8 mouse cellular contexts compared by ENCODE assay signal in genomic region chrX:103980036-103980435, GRCm38 (mm10). TPM values are rescaled to one million over a fixed set of nuclear protein-coding genes. Genes with fewer than 3 reads are reported as not detected.
DNase-seq lines count a peak whose midpoint lies in the region; ATAC-seq and TF ChIP-seq lines count a peak whose summit lies in the region.

No protein-coding gene starts in this region.

- in situ Hi-C loops in CH12.LX (cut with MboI; ENCODE audit: low pct_ligation_motif_present, low pct_unique_long_range_greater_than_20kb, low sequenced_read_pairs) = loop anchor here (25.0 kb wide), 1 partner anchor 493 kb away; no protein-coding TSS in a partner anchor

- intact Hi-C loops in gastrocnemius, postnatal 14 days (cut with DNase I; ENCODE audit: low total_unique reads) = no loop called here

- WGBS in heart, postnatal 0 days = 21% methylated on average over 12 of the region's 12 CpGs
- WGBS in midbrain, embryonic 12.5 days = 26% methylated on average over 12 of the region's 12 CpGs

- TF ChIP-seq CTCF in CH12.LX (conservative IDR thresholded peaks at IDR 0.05 in 1 of 2, IDR thresholded peaks at IDR 0.05 in 1 of 2; ENCODE audit: low read depth in 2 of 2, low read length in 2 of 2) = no peak
- TF ChIP-seq CTCF in heart, postnatal 0 days (IDR thresholded peaks at IDR 0.05; ENCODE audit: low read depth) = no peak

- peak overlapping the region; percentile 50; the same call in 1 of the 2 replicates for H3K4me2 ChIP-seq in CH12.LX (ENCODE audit: insufficient read depth, low read depth, poor library complexity, severe bottlenecking)
- H3K4me2 ChIP-seq in heart, postnatal 0 days (ENCODE audit: low read depth, low read length) = peak overlapping the region; percentile 62
- H3K4me2 ChIP-seq in midbrain, embryonic 12.5 days (replicated peaks) = peak overlapping the region; percentile 55

- peaks cover 24% of the 10 kb centered on the region for H3K79me2 ChIP-seq in CH12.LX (replicated peaks; ENCODE audit: control insufficient read depth, extremely low read depth, insufficient read depth, poor library complexity, severe bottlenecking)

- H3K9ac ChIP-seq in CH12.LX (ENCODE audit: insufficient read depth, low read depth) = peak overlapping the region; percentile 92
- peak overlapping the region; percentile 95 for H3K9ac ChIP-seq in heart, postnatal 0 days (replicated peaks; ENCODE audit: low read depth, low read length)
- H3K9ac ChIP-seq in midbrain, embryonic 12.5 days (replicated peaks) = peak overlapping the region; percentile 77

- no peaks in the 10 kb centered on the region for H3K27me3 ChIP-seq in CH12.LX (replicated peaks)
- H3K27me3 ChIP-seq in heart, postnatal 0 days (ENCODE audit: control insufficient read depth, insufficient read depth, low read length) = no peaks in the 10 kb centered on the region
- H3K27me3 ChIP-seq in midbrain, embryonic 12.5 days = peaks cover 38% of the 10 kb centered on the region

- H3K4me1 ChIP-seq in CH12.LX (ENCODE audit: control insufficient read depth in 1 of 2, insufficient read depth in 2 of 2) = no peaks in the 10 kb centered on the region
- no peaks in the 10 kb centered on the region for H3K4me1 ChIP-seq in heart, postnatal 0 days (ENCODE audit: control insufficient read depth, insufficient read depth)
- no peaks in the 10 kb centered on the region for H3K4me1 ChIP-seq in midbrain, embryonic 12.5 days

- 0 out of 2 replicates have a peak, but pooled peaks have one; percentile 22 for ATAC-seq in heart, postnatal 0 days (ENCODE audit: insufficient read depth, low read depth)
- no peak for ATAC-seq in midbrain, embryonic 12.5 days (ENCODE audit: low FRiP score, low read depth)

- peaks cover 6 to 17% of the 10 kb centered on the region in 2 experiments for H3K36me3 ChIP-seq in CH12.LX (replicated peaks in 1 of 2; ENCODE audit: control insufficient read depth in 1 of 2, insufficient read depth in 1 of 2, low read length in 1 of 2)
- no peaks in the 10 kb centered on the region for H3K36me3 ChIP-seq in heart, postnatal 0 days (replicated peaks; ENCODE audit: control insufficient read depth, insufficient read depth, low read length)
- H3K36me3 ChIP-seq in midbrain, embryonic 12.5 days = peaks cover 4% of the 10 kb centered on the region; the same call in 1 of the 2 replicates

- dilution Hi-C loops in CH12.LX (cut with MboI; ENCODE audit: extremely low pct_ligation_motif_present, extremely low pct_unique_long_range_greater_than_20kb, low sequenced_read_pairs) = no loop called here

- DNase-seq in 3T3-L1 (ENCODE audit: low read depth, low spot score) (peak; percentile 71), CH12.LX (ENCODE audit: extremely low read depth) (peak; percentile 67)
- peak; percentile 68 for DNase-seq in embryo, embryonic 10.5 days (ENCODE audit: low spot score)
- DNase-seq in heart, postnatal 0 days (ENCODE audit: low spot score) = peak; percentile 66
- DNase-seq in kidney, postnatal 36 days = peak; percentile 36 to 37
- DNase-seq in thymus, postnatal 4 days = peak; percentile 26
- no peak for DNase-seq in gastrocnemius, postnatal 14 days

- no peak for TF ChIP-seq POLR2A in CH12.LX (IDR thresholded peaks at IDR 0.05; ENCODE audit: low read depth, low read length)

- H3K9me3 ChIP-seq in CH12.LX (replicated peaks; ENCODE audit: low read length) = no peaks in the 10 kb centered on the region
- no peaks in the 10 kb centered on the region for H3K9me3 ChIP-seq in heart, postnatal 0 days (replicated peaks; ENCODE audit: control insufficient read depth, low read length)
- H3K9me3 ChIP-seq in midbrain, embryonic 12.5 days = no peaks in the 10 kb centered on the region

- no peak for TF ChIP-seq RAD21 in CH12.LX (IDR thresholded peaks at IDR 0.05; ENCODE audit: low read depth, low read length)

- peak overlapping the region; percentile 79; the same call in 1 of the 2 replicates for H3K27ac ChIP-seq in CH12.LX (ENCODE audit: insufficient read depth, low read depth)
- H3K27ac ChIP-seq in heart, postnatal 0 days (ENCODE audit: low read depth) = peak overlapping the region; percentile 97
- no peak overlapping the region for H3K27ac ChIP-seq in midbrain, embryonic 12.5 days (replicated peaks)

- no peak for TF ChIP-seq EP300 in CH12.LX (IDR thresholded peaks at IDR 0.05; ENCODE audit: low read length)
- no peak for TF ChIP-seq EP300 in heart, postnatal 0 days (IDR thresholded peaks at IDR 0.05; ENCODE audit: low read depth)

- peak overlapping the region; percentile 51 to 86 (median 72) for H3K4me3 ChIP-seq in CH12.LX (replicated peaks in 1 of 3; ENCODE audit: low read depth in 2 of 3, low read length in 2 of 3, poor library complexity in 1 of 3)
- H3K4me3 ChIP-seq in heart, postnatal 0 days (ENCODE audit: low read depth, low read length) = peak overlapping the region; percentile 90
- peak overlapping the region; percentile 75 for H3K4me3 ChIP-seq in midbrain, embryonic 12.5 days

TF ChIP-seq in CH12.LX, 34 proteins besides CTCF, POLR2A, EP300 and RAD21:
- 0 out of 2 replicates have a peak, but pooled peaks have one; percentile 40 for TF ChIP-seq SIN3A (IDR thresholded peaks at IDR 0.05; ENCODE audit: low read length)
- no peak for TF ChIP-seq HCFC1 (IDR thresholded peaks at IDR 0.05; ENCODE audit: low read depth, low read length)
- peak; percentile 53 for TF ChIP-seq ZNF384 (IDR thresholded peaks at IDR 0.05; ENCODE audit: low read depth, low read length)
- no peak for TF ChIP-seq MEF2A (IDR thresholded peaks at IDR 0.05; ENCODE audit: borderline replicate concordance, low read depth, low read length)

RNA-seq across cellular contexts. Expression of gene Rlim, which starts 1.0 kb away (rescaled TPM):
- 30.3 and 35.0 TPM in 2 replicates for total RNA-seq in CH12.LX (2012; rRNA removed)
- total RNA-seq in CH12.LX (2014; rRNA removed) = 59.8 and 66.6 TPM in 2 replicates
- polyA plus RNA-seq in CH12.LX (2012; ENCODE audit: insufficient read length, low read depth) = 24.2 and 28.6 TPM in 2 replicates
- 21.6 and 29.4 TPM in 2 replicates for total RNA-seq in heart, postnatal 0 days (2014; rRNA removed; ENCODE audit: low replicate concordance)
- 9.4 and 11.5 TPM in 2 replicates for polyA plus RNA-seq in heart, postnatal 0 days (2015; fragmentation: Nextera tagmentation; extraction: Ambion mirVana)
- polyA plus RNA-seq in midbrain, embryonic 12.5 days (2016; fragmentation: Nextera tagmentation; extraction: Ambion mirVana) = 46.4 and 49.7 TPM in 2 replicates
- total RNA-seq in gastrocnemius, postnatal 14 days (2021) = 10 to 100 TPM; 19.0 to 19.2 TPM
